Mouse (Mus musculus) thymus, adult 2 months (tissue): ENCODE measurements at regions not wholly inside any gene's neighbourhood (a gene's known extent, or its start where the extent isn't known, plus 50 kb on each side); places are given as distances from the start of the nearest gene placed in this dataset.

Source experiments
- CTCF ChIP-seq: fragments of 200-500 bp; IDR thresholded peaks from 2 replicates; pipeline ENCODE4 v1.5.1; 2012; ENCODE audit warnings: mild to moderate bottlenecking, control low read depth, low read length, moderate library complexity, borderline replicate concordance; ENCODE audit not compliant: control insufficient read depth, poor library complexity, insufficient read depth; ENCODE audit errors: extremely low read depth
- POLR2A ChIP-seq: fragments of 200-500 bp; IDR thresholded peaks from 2 replicates; pipeline ENCODE4 v1.6.1; 2012; ENCODE audit warnings: mild to moderate bottlenecking, low read length, control low read depth, moderate library complexity; ENCODE audit not compliant: control insufficient read depth, poor library complexity, insufficient read depth; ENCODE audit errors: extremely low read depth

GRCm38 (mm10) chr9:61316442-61316841 lies 55.7 kb upstream of the Tle3 start:
- TF ChIP-seq CTCF (no peak), POLR2A (no peak)
